Mouse (Mus musculus) hindbrain, embryonic 11.5 days (tissue): ENCODE results near the gene Pitx1. TPM values are rescaled to one million over a fixed set of nuclear protein-coding genes. Genes with fewer than 3 reads are reported as not detected.

Experiments
- ATAC-seq: fragments of 200-750 bp; cut with Nextera tagmentation; 2 replicates; pipeline ENCODE4 v1.8.0; 2017; ENCODE audit warnings: mild to moderate bottlenecking, moderate TSS enrichment, moderate library complexity; ENCODE audit not compliant: low FRiP score
- DNase-seq: peaks from one replicate; pipeline ENCODE4 v3.0.0-alpha.2; 2015; ENCODE audit warnings: low spot score
- H3K27ac ChIP-seq: fragments of 300-500 bp; sonication (generic); 2 replicates; pipeline ENCODE4 v1.5.1; 2014; ENCODE audit warnings: mild to moderate bottlenecking, low read depth, low read length
- H3K27me3 ChIP-seq: fragments of 300-500 bp; sonication (generic); 2 replicates; pipeline ENCODE4 v1.6.1; 2014; ENCODE audit warnings: mild to moderate bottlenecking, low read length, moderate library complexity, mixed read lengths; ENCODE audit not compliant: control insufficient read depth, insufficient read depth
- H3K36me3 ChIP-seq: fragments of 300-500 bp; sonication (generic); 2 replicates; pipeline ENCODE4 v1.6.1; 2014; ENCODE audit warnings: mild to moderate bottlenecking, low read length, moderate library complexity, mixed read lengths; ENCODE audit not compliant: control insufficient read depth, insufficient read depth
- H3K4me1 ChIP-seq: fragments of 300-500 bp; sonication (generic); replicated peaks from 2 replicates; pipeline ENCODE4 v1.6.1; 2014; ENCODE audit warnings: low read length, mixed read lengths; ENCODE audit not compliant: control insufficient read depth, insufficient read depth
- H3K4me2 ChIP-seq: fragments of 300-500 bp; sonication (generic); replicated peaks from 2 replicates; pipeline ENCODE4 v1.6.1; 2014; ENCODE audit warnings: mild to moderate bottlenecking, low read depth, low read length
- H3K4me3 ChIP-seq: fragments of 300-500 bp; sonication (generic); 2 replicates; pipeline ENCODE4 v1.5.1; 2014; ENCODE audit warnings: low read depth, low read length
- H3K9ac ChIP-seq: fragments of 300-500 bp; sonication (generic); 2 replicates; pipeline ENCODE4 v1.6.1; 2014; ENCODE audit warnings: low read depth, low read length
- H3K9me3 ChIP-seq: fragments of 300-500 bp; sonication (generic); 2 replicates; pipeline ENCODE4 v1.6.1; 2016; ENCODE audit warnings: low read length; ENCODE audit not compliant: control insufficient read depth
- WGBS: fragments of 180-500 bp; shearing (Covaris S2); extraction: QIAGEN DNeasy Blood & Tissue Kit; methylation state at CpG from one replicate; pipeline ENCODE4 v1.1.7; 2014; 5-methylcytosine and 5-hydroxymethylcytosine counted together
- polyA plus RNA-seq: library from polyadenylated mRNA; unstranded; fragments of >200 nt; fragmentation: Nextera tagmentation; extraction: Ambion mirVana; gene quantifications from 2 replicates; pipeline ENCODE4 v1.2.1, GENCODE M21; 2014

Pitx1 gene
- polyA plus RNA-seq, 1 experiment from 2014 or later: 0.25 TPM

DNA sequence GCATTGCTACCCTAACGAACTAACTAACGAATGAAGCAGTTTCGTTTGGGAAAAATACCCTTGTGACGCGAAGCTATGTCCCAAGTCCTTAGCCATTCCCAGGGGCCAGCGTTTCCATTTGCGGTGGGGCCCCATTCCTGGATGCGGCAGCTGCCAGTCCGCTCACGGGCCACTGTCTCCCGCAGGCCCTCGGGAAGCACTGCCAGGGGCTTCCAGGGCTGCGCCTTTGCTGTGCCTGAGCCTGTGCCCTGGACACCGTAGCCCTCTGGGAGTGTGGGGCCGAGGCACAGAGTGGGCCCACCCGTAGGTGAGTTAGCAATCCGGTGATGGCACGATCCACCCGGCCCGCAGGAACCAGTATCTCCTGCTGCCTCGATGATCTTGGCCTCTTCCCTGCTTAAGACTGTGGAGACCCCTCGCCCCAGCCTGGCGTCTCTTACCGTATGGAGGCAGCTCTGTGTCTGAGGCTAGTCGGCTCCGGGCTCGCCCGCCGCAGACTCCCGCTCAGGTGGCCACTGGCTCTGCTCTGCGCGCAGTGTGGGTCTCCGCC lies 369 bp downstream of the Pitx1 start:
- Histone ChIP-seq H3K9ac (no peak overlapping the region), H3K4me2 (0 out of 2 replicates have a peak overlapping the region, but pooled peaks have one; percentile 11)

DNA sequence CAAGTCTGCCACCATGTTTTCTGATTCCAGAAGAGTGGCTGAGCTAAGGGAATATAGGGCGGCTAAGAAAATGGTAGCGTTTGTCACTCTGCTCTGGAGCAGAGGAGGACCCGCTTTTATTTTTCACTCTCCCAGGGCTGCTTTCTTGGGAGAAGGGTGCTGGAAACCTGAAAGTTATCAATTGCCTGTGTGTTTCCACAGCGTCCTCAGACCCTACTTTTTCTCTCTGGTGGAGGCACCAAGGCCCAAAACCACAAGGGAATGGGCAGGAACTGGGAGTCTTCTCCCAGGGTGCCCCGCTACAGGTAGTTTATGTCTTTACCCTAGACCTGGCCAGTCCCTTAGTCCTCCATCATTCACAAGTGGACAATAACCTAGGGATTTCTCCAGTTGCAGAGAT lies 1.3 kb downstream of the Pitx1 start:
- H3K9ac ChIP-seq: no peak overlapping the region
- peak; percentile 50 for DNase-seq
- H3K27me3 ChIP-seq: peaks cover 99% of the 10 kb centered on the region

More for the DNA sequence above, 369 bp downstream of the Pitx1 start:
- DNase-seq: peak; percentile 68
- peak overlapping the region; percentile 12; the same call in 1 of the 2 replicates for H3K4me3 ChIP-seq
- H3K4me1 ChIP-seq: peaks cover 2% of the 10 kb centered on the region
- no peak overlapping the region for H3K27ac ChIP-seq
- 1% methylated on average over 33 of the region's 33 CpGs for WGBS
- no peaks in the 10 kb centered on the region for H3K36me3 ChIP-seq
- no peaks in the 10 kb centered on the region for H3K9me3 ChIP-seq
- H3K27me3 ChIP-seq: peaks cover 97% of the 10 kb centered on the region
- no peak for ATAC-seq

GRCm38 (mm10) chr13:55833921-55834320 lies 2.1 kb downstream of the Pitx1 start:
- no peak for ATAC-seq
- no peaks in the 10 kb centered on the region for H3K36me3 ChIP-seq
- WGBS: 7% methylated on average over 7 of the region's 7 CpGs
- no peaks in the 10 kb centered on the region for H3K9me3 ChIP-seq
- H3K27ac ChIP-seq: no peak overlapping the region
- no peak overlapping the region for H3K9ac ChIP-seq
- peaks cover 2% of the 10 kb centered on the region for H3K4me1 ChIP-seq
- H3K27me3 ChIP-seq: peaks cover 94% of the 10 kb centered on the region
- peak; percentile 39 for DNase-seq
- no peak overlapping the region for H3K4me2 ChIP-seq
- no peak overlapping the region for H3K4me3 ChIP-seq

More for the DNA sequence above, 1.3 kb downstream of the Pitx1 start:
- Histone ChIP-seq H3K4me3 (no peak overlapping the region), H3K9me3 (no peaks in the 10 kb centered on the region), H3K27ac (no peak overlapping the region), H3K4me2 (no peak overlapping the region), H3K36me3 (no peaks in the 10 kb centered on the region), H3K4me1 (peaks cover 2% of the 10 kb centered on the region)
- WGBS: 3% methylated on average over 5 of the region's 5 CpGs
- ATAC-seq: no peak

- WGBS: 23% methylated on average over 1 of the region's 1 CpGs
- peaks cover 2% of the 10 kb centered on the region for H3K4me1 ChIP-seq
- no peak overlapping the region for H3K4me2 ChIP-seq
- no peak overlapping the region for H3K4me3 ChIP-seq
- ATAC-seq: no peak
- H3K27ac ChIP-seq: no peak overlapping the region
- H3K27me3 ChIP-seq: peaks cover 94% of the 10 kb centered on the region
- DNase-seq: no peak
- H3K9ac ChIP-seq: no peak overlapping the region
- no peaks in the 10 kb centered on the region for H3K36me3 ChIP-seq
- no peaks in the 10 kb centered on the region for H3K9me3 ChIP-seq
Observed at GRCm38 (mm10) chr13:55832602-55833001, 3.4 kb downstream of the Pitx1 start.

DNA sequence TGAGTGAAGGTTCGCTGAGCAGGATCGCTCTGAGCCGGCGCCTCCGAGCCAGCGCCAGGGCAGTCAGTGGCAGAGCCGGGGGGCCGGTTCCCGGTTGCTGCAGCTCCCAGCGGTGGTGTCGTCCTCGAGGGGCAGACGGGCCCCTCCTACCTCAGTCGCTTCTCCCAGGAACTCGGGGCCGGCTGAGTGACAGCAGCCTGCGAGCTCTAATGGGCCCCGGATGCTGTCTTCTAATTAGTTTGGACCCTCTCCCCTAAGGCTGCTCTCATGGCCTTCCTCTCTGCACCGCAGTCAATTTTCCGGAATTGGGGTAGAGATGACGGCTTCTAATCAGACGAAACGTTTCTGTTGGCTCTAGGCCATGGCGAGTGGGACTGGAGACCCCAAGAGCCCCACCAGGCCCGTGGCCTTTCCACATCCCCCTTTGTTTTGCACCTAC lies 4.3 kb downstream of the Pitx1 start:
- Histone ChIP-seq H3K27me3 (peaks cover 90% of the 10 kb centered on the region), H3K36me3 (no peaks in the 10 kb centered on the region), H3K9me3 (no peaks in the 10 kb centered on the region), H3K4me1 (peaks cover 2% of the 10 kb centered on the region), H3K4me3 (0 out of 2 replicates have a peak overlapping the region, but pooled peaks have one; percentile 21), H3K27ac (no peak overlapping the region), H3K9ac (no peak overlapping the region), H3K4me2 (peak overlapping the region; percentile 34; the same call in 1 of the 2 replicates)
- DNase-seq (no peak), ATAC-seq (no peak)
- under 1% methylated on average over 25 of the region's 25 CpGs for WGBS

- peaks cover 90% of the 10 kb centered on the region for H3K27me3 ChIP-seq
- no peaks in the 10 kb centered on the region for H3K36me3 ChIP-seq
- no peak for ATAC-seq
- WGBS: under 1% methylated on average over 52 of the region's 82 CpGs
- peak overlapping the region; percentile 34 for H3K4me2 ChIP-seq
- no peak overlapping the region for H3K9ac ChIP-seq
- peak overlapping the region; percentile 21 for H3K4me3 ChIP-seq
- H3K27ac ChIP-seq: no peak overlapping the region
- peaks cover 2% of the 10 kb centered on the region for H3K4me1 ChIP-seq
- no peaks in the 10 kb centered on the region for H3K9me3 ChIP-seq
- peak; percentile 66 for DNase-seq
Observed at GRCm38 (mm10) chr13:55830833-55831721, 4.9 kb downstream of the Pitx1 start.

DNA sequence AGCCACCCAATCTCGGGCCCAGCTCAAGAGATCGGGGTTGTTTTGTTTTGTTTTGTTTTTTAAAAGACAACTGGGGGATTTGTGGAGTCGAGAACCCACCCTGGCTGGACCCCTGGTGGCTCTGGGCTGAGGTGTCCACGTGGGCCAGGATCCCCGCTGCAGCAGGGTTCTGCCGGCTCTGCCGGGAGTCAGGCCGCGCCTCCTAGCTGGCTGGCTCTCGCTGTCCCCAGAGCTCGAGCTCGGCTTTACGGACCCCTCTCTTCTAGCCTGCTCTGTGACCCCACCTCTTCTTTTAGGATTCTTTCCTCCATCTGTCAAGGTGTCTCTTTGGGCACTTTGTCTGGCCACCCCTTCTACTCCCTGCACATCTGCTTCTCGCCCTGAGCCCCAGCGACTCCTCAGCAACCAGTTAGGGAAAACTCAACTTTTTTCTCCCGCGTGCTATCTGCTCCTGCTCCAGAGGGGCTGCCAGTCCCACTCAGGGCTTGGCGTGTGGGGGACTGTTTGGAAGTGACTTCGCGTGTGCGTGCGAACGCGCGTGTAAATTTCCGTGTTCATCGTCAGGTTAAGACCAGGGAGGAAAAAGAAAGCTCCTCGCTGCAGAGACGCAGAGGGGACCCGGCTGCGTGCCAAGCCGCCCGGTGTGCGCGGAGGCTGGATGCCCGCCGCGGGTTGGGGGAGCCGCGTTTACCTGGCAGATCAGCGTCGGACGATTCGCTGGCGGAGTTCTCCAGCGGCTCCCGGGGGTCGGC lies 5.7 kb downstream of the Pitx1 start:
- ATAC-seq (no peak), DNase-seq (peak; percentile 64)
- Histone ChIP-seq H3K36me3 (no peaks in the 10 kb centered on the region), H3K4me2 (peak overlapping the region; percentile 34; the same call in 1 of the 2 replicates), H3K9ac (no peak overlapping the region), H3K4me3 (peak overlapping the region; percentile 21), H3K27ac (no peak overlapping the region), H3K9me3 (no peaks in the 10 kb centered on the region), H3K4me1 (peaks cover 3% of the 10 kb centered on the region), H3K27me3 (peaks cover 90% of the 10 kb centered on the region)
- WGBS: under 1% methylated on average over 48 of the region's 48 CpGs

GRCm38 (mm10) chr13:55829018-55829655 lies 6.9 kb downstream of the Pitx1 start:
- H3K4me1 ChIP-seq: peaks cover 5% of the 10 kb centered on the region
- ATAC-seq (no peak), DNase-seq (peak; percentile 68)
- no peak overlapping the region for H3K27ac ChIP-seq
- H3K9me3 ChIP-seq: no peaks in the 10 kb centered on the region
- peaks cover 90% of the 10 kb centered on the region for H3K27me3 ChIP-seq
- H3K9ac ChIP-seq: no peak overlapping the region
- H3K36me3 ChIP-seq: no peaks in the 10 kb centered on the region
- no peak overlapping the region for H3K4me2 ChIP-seq
- H3K4me3 ChIP-seq: no peak overlapping the region
- under 1% methylated on average over 12 of the region's 12 CpGs for WGBS
